Mouse (Mus musculus): ENCODE measurements at regions not wholly inside any gene's neighbourhood (a gene's known extent, or its start where the extent isn't known, plus 50 kb on each side); places are given as distances from the start of the nearest gene placed in this dataset.

DNA sequence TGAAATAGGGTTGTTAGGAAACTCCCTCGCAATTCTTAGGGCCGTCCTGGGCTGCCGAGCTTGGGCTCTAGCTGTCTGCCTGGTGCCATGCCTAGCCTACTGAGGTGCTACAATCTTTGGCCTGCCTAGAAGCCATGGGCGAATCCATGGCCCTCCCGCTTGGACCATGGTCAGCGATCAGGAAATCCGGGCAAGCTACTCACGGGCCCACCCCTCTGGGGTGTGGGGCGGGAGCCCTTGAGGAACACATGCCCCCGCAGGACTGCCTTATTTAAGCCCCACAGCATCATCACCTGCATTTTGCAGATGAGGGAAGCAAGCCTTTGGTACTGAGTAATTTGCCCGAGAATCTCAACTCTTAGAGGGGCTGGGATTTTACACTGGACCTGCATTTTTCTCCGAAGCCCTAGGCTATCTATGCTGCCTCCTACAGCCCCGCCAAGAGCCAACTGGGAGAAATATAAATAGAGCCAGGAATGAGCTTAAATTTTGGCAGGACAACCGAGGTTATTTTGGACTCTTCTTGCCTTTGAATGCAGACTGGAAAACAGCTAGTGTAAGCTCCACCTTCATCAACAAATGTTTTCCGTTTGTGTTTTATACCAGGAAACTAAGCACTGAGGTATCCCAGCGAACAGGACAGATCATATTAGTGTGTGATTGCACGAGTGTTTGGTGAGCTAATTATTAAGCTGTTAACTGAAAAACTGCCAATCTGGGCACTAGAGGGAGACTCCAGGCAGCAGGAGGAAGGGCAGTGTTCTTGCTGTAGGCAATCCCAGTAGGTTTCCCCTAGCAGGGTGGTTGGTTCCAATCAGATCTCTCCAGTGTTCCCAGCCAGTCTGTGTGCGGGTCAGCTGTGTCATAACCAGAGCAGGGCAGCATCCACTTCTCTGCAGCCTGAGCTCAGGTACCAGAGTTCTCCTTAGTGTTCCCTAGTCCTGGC lies 183.6 kb upstream of the Foxn2 start:
- peak; percentile 81 for ATAC-seq (ENCODE audit: insufficient number of reproducible peaks, low FRiP score)
- Histone ChIP-seq H3K27me3 (replicated peaks) (no peaks in the 10 kb centered on the region), H3K27ac (ENCODE audit: poor library complexity, severe bottlenecking) (peak overlapping the region; percentile 74), H3K4me2 (peak overlapping the region; percentile 91), H3K9ac (peak overlapping the region; percentile 84), H3K4me1 (replicated peaks) (peaks cover 13% of the 10 kb centered on the region; the same call in 1 of the 2 replicates), H3K36me3 (no peaks in the 10 kb centered on the region), H3K9me3 (replicated peaks) (no peaks in the 10 kb centered on the region), H3K4me3 (peak overlapping the region; percentile 71)
- WGBS, result 3% methylated on average over 18 of the region's 18 CpGs

GRCm38 (mm10) chr17:88258361-88258796 lies 182.1 kb upstream of the Foxn2 start:
- Histone ChIP-seq H3K27ac (ENCODE audit: poor library complexity, severe bottlenecking) (no peak overlapping the region), H3K4me3 (no peak overlapping the region), H3K9ac (no peak overlapping the region), H3K27me3 (replicated peaks) (no peaks in the 10 kb centered on the region), H3K4me1 (replicated peaks) (peaks cover 10% of the 10 kb centered on the region), H3K4me2 (peak overlapping the region; percentile 45), H3K9me3 (replicated peaks) (no peaks in the 10 kb centered on the region), H3K36me3 (no peaks in the 10 kb centered on the region)
- ATAC-seq (ENCODE audit: insufficient number of reproducible peaks, low FRiP score), result no peak
- 52% methylated on average over 11 of the region's 11 CpGs for WGBS

DNA sequence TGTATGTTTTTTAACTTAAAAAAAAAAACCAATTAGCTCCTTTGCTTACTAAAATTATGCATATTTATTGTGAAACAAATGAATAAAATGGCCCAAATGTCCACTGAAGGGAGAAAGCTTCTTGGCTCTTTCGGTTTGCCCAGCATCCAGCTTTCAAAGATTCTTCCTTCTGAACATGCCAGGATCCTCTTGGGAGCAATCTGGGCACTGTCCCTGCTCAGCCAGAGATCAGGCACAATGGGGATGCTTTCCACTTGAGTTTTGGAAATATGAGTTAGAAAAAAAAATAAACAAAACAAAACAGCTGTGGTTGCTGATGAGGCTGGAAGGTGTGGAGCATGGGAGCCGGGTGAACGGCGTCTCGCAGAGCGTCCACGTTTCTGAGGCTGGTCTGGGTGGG lies 180.3 kb upstream of the Foxn2 start:
- Histone ChIP-seq H3K36me3 (no peaks in the 10 kb centered on the region), H3K4me1 (replicated peaks) (peaks cover 10% of the 10 kb centered on the region), H3K4me2 (no peak overlapping the region), H3K4me3 (no peak overlapping the region), H3K9me3 (replicated peaks) (no peaks in the 10 kb centered on the region), H3K9ac (no peak overlapping the region), H3K27me3 (replicated peaks) (no peaks in the 10 kb centered on the region), H3K27ac (ENCODE audit: poor library complexity, severe bottlenecking) (no peak overlapping the region)
- no peak for ATAC-seq (ENCODE audit: insufficient number of reproducible peaks, low FRiP score)
- 86% methylated on average over 7 of the region's 7 CpGs for WGBS

DNA sequence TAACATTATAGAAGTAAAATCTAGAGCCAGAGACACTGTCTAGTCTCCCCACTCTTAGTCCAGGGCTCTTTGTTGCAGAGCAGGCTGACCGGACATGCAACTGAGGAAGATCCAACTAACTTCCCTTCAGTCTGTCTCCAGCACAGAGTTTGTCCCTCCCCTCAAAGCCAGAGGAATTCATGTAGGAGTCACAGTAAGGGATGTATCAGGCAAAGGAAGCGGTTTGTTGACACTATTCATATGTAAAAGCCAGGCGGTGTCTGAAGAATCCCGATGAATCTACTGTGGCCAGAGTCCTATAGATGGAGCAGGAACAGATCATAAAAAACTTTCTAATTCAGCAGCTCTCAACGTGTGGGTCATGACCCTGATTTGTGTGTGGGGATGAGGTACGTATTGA lies 179.7 kb upstream of the Foxn2 start:
- no peak for ATAC-seq (ENCODE audit: insufficient number of reproducible peaks, low FRiP score)
- Histone ChIP-seq H3K4me2 (no peak overlapping the region), H3K4me1 (replicated peaks) (peaks cover 10% of the 10 kb centered on the region), H3K9me3 (replicated peaks) (no peaks in the 10 kb centered on the region), H3K27ac (ENCODE audit: poor library complexity, severe bottlenecking) (no peak overlapping the region), H3K27me3 (replicated peaks) (no peaks in the 10 kb centered on the region), H3K36me3 (no peaks in the 10 kb centered on the region), H3K4me3 (no peak overlapping the region), H3K9ac (no peak overlapping the region)
- WGBS, result 65% methylated on average over 6 of the region's 6 CpGs

GRCm38 (mm10) chr17:88261556-88261955 lies 179.0 kb upstream of the Foxn2 start:
- Histone ChIP-seq H3K9me3 (replicated peaks) (no peaks in the 10 kb centered on the region), H3K27me3 (replicated peaks) (no peaks in the 10 kb centered on the region), H3K9ac (no peak overlapping the region), H3K27ac (ENCODE audit: poor library complexity, severe bottlenecking) (no peak overlapping the region), H3K4me3 (no peak overlapping the region), H3K4me2 (no peak overlapping the region), H3K4me1 (replicated peaks) (peaks cover 9% of the 10 kb centered on the region), H3K36me3 (no peaks in the 10 kb centered on the region)
- WGBS, result 62% methylated on average over 8 of the region's 8 CpGs
- no peak for ATAC-seq (ENCODE audit: insufficient number of reproducible peaks, low FRiP score)

DNA sequence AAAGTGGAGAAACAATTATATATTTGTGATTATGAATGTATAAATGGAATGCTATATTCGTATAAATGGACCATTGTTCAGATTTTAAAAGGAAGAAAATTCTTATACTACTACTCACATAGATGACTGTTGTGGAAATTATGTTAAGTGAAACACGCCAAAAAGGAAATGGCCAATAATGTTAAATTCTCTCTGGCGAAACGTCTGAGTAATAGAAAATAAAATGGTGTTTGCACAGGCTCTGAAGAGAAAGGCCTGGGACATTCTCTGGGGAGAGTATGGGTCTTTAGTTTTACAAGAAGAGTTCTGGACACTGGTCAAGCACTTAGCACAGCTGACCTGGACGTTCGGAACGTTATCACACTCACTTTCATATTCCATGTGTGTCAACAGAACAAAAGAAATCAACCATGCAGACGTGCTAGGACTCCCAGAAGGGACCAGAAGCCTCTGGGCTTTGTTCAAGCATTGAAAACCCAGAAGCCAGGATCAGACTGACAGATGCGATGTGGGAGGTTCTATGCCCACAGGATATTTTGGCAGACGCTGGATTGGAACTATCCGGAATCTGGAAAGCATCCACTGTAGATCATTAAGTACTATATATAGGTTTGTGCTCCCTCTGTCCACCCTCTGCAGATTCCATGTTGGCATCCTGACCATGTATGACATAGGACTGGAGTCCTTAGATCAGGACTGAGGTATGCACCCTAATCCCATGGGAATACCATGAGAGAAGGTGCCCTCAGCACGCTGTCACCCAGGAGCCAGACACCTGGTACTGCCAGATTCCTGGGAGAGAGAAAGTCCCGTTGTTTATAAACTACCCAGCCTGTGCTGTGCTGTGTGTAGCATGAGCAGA lies 178.0 kb upstream of the Foxn2 start:
- no peak overlapping the region for H3K27ac ChIP-seq (ENCODE audit: poor library complexity, severe bottlenecking)
- WGBS, result 68% methylated on average over 13 of the region's 13 CpGs
- 0 out of 2 replicates have a peak, but pooled peaks cover 2% of the 10 kb centered on the region for H3K9me3 ChIP-seq (replicated peaks)
- H3K4me2 ChIP-seq, result no peak overlapping the region
- H3K27me3 ChIP-seq (replicated peaks), result no peaks in the 10 kb centered on the region
- ATAC-seq (ENCODE audit: insufficient number of reproducible peaks, low FRiP score), result no peak; the same call in 1 of the 2 replicates
- no peak overlapping the region for H3K9ac ChIP-seq
- peaks cover 3% of the 10 kb centered on the region for H3K4me1 ChIP-seq (replicated peaks)
- no peak overlapping the region for H3K4me3 ChIP-seq
- no peaks in the 10 kb centered on the region for H3K36me3 ChIP-seq

DNA sequence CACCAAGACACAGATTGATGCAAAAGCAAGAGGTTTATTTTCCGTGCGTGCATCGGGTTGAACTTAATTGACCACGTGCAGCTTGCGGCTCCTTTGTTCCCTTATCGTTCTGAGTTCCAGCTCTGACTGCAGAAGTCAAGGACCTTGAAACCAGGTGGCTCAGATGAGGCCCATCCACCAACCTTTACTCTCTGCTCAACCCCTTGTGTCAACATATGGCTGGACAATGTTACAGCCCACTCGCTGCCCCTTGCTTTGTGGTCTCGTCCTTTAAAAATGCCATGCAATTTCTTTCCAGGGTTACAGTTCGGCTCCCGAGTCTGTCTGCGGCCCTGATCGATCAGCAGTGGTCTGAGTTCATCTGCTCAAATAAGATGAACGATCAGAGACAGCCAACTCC lies 175.2 kb upstream of the Foxn2 start:
- no peak overlapping the region for H3K4me2 ChIP-seq
- H3K9ac ChIP-seq, result no peak overlapping the region
- no peaks in the 10 kb centered on the region; the same call in 1 of the 2 replicates for H3K4me1 ChIP-seq (replicated peaks)
- ATAC-seq (ENCODE audit: insufficient number of reproducible peaks, low FRiP score), result no peak
- no peaks in the 10 kb centered on the region for H3K27me3 ChIP-seq (replicated peaks)
- no peaks in the 10 kb centered on the region for H3K36me3 ChIP-seq
- peaks cover 9% of the 10 kb centered on the region; the same call in 1 of the 2 replicates for H3K9me3 ChIP-seq (replicated peaks)
- H3K27ac ChIP-seq (ENCODE audit: poor library complexity, severe bottlenecking), result no peak overlapping the region
- H3K4me3 ChIP-seq, result no peak overlapping the region
- 85% methylated on average over 13 of the region's 13 CpGs for WGBS

DNA sequence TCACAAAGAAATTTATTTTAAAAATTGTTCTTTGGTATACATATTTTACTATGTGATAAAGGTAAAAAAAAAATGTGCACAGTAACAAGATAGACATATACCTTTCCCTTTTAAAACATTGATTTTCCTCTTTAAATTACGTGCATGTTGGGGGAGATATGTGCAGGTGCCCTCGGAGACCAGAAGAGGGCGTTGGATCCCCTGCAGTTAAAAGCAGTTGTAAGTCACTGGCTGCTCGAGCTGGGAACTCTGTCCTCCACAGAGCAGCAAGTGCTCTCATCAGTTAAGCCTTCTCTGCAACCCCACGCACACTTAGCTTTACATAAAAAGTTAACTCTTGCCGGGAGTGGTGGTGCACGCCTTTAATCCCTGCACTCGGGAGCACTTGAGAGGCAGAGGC lies 172.3 kb upstream of the Foxn2 start:
- Histone ChIP-seq H3K27me3 (replicated peaks) (no peaks in the 10 kb centered on the region), H3K9ac (no peak overlapping the region), H3K9me3 (replicated peaks) (peaks cover 9% of the 10 kb centered on the region; the same call in 1 of the 2 replicates), H3K36me3 (no peaks in the 10 kb centered on the region), H3K4me2 (no peak overlapping the region), H3K4me3 (no peak overlapping the region), H3K27ac (ENCODE audit: poor library complexity, severe bottlenecking) (no peak overlapping the region), H3K4me1 (replicated peaks) (no peaks in the 10 kb centered on the region)
- no peak for ATAC-seq (ENCODE audit: insufficient number of reproducible peaks, low FRiP score)
- WGBS, result 78% methylated on average over 8 of the region's 8 CpGs

- Histone ChIP-seq H3K9ac (no peak overlapping the region), H3K36me3 (no peaks in the 10 kb centered on the region), H3K4me1 (replicated peaks) (no peaks in the 10 kb centered on the region), H3K27me3 (replicated peaks) (no peaks in the 10 kb centered on the region), H3K27ac (ENCODE audit: poor library complexity, severe bottlenecking) (no peak overlapping the region), H3K4me2 (no peak overlapping the region), H3K9me3 (replicated peaks) (peaks cover 9% of the 10 kb centered on the region; the same call in 1 of the 2 replicates), H3K4me3 (no peak overlapping the region)
- ATAC-seq (ENCODE audit: insufficient number of reproducible peaks, low FRiP score), result no peak
- 91% methylated on average over 14 of the region's 14 CpGs for WGBS
Measured at GRCm38 (mm10) chr17:88268802-88269201, 171.7 kb upstream of the Foxn2 start.

DNA sequence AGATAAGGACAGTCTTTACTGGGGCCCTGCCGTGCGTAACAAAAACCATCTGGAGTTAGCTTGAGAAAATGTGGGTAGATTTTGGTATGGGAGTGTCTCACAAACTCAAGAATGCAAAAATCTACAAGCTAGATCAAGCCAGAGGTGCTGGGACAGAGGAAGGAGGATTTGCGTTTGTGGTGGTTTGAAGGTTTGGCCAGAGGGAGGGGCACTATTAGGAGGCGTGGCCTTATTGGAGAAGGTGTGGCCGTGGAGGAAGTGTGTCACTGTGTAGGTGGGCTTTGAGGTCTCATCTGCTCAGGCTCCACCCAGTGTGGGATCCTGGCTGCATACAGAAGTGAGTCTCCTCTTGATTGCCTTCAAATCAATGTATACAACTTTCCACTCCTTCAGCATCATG lies 169.6 kb upstream of the Foxn2 start:
- 69% methylated on average over 5 of the region's 5 CpGs for WGBS
- H3K9me3 ChIP-seq (replicated peaks), result peaks cover 9% of the 10 kb centered on the region; the same call in 1 of the 2 replicates
- no peak overlapping the region for H3K4me2 ChIP-seq
- H3K4me3 ChIP-seq, result no peak overlapping the region
- no peaks in the 10 kb centered on the region for H3K4me1 ChIP-seq (replicated peaks)
- H3K27ac ChIP-seq (ENCODE audit: poor library complexity, severe bottlenecking), result no peak overlapping the region
- no peak for ATAC-seq (ENCODE audit: insufficient number of reproducible peaks, low FRiP score)
- no peaks in the 10 kb centered on the region for H3K36me3 ChIP-seq
- H3K27me3 ChIP-seq (replicated peaks), result no peaks in the 10 kb centered on the region
- H3K9ac ChIP-seq, result no peak overlapping the region

DNA sequence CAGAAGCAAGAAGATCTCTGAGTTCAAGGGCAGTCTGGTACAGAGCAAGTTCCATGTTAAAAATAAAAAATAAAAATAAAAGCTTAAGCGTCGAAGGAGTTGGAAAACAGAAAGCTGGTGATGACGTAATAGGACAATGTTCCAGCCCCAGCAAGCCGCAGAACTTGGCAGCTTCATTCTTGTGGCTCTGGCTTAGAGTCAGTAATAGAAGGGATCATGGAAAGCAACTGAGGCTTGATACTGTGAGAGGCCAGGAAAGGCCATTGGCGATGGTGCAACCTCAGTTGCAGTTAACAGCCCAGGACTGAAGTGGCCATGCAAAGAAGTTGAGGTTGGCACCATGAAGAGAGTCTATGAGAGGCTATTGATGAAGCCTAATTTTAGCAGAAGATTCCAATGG lies 168.3 kb upstream of the Foxn2 start:
- H3K4me2 ChIP-seq, result no peak overlapping the region
- peaks cover 9% of the 10 kb centered on the region; the same call in 1 of the 2 replicates for H3K9me3 ChIP-seq (replicated peaks)
- 85% methylated on average over 5 of the region's 5 CpGs for WGBS
- no peak overlapping the region for H3K4me3 ChIP-seq
- no peak for ATAC-seq (ENCODE audit: insufficient number of reproducible peaks, low FRiP score)
- H3K27ac ChIP-seq (ENCODE audit: poor library complexity, severe bottlenecking), result no peak overlapping the region
- no peaks in the 10 kb centered on the region for H3K36me3 ChIP-seq
- no peaks in the 10 kb centered on the region for H3K27me3 ChIP-seq (replicated peaks)
- no peak overlapping the region for H3K9ac ChIP-seq
- H3K4me1 ChIP-seq (replicated peaks), result no peaks in the 10 kb centered on the region
